Comparison of ENCODE assay signal across 18 mouse cellular contexts in the genomic region with DNA sequence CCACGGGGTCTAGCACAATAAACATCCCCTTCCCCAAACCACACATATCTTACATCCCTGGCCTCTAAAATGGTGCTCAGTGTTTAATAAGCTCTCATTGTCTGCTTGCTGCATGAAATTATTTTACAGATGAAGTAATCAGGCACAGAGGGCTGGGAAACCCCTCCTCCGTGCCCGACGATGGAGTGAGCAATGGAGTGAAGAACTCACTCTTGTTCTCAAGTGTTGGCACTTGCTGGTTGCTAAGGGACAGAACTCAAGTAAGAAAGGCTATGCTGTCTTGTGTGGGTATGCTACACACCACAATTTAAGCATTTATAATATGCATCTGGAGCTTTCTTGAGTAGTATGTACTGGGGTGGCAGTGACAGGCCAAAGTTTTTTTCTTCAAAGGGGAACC. TPM values are rescaled to one million over a fixed set of nuclear protein-coding genes. Genes with fewer than 3 reads are reported as not detected.
DNase-seq lines count a peak whose midpoint lies in the region; ATAC-seq and TF ChIP-seq lines count a peak whose summit lies in the region.
"Had no signal": no experiment of that assay in that cellular context is flagged by ENCODE, and none has a peak within 500 bp of the region (broad histone marks: within the 10 kb centered on the region; RNA-seq: fewer than 3 reads in every experiment).

No protein-coding gene starts in this region.

- no peak overlapping the region for H3K4me3 ChIP-seq in embryonic facial prominence, embryonic 13.5 days
- H3K4me3 ChIP-seq in embryonic facial prominence, embryonic 10.5 days = no peak overlapping the region
- no peak overlapping the region for H3K4me3 ChIP-seq in left cerebral cortex, adult 2 months
- H3K4me3 ChIP-seq in lung, embryonic 16.5 days (ENCODE audit: low read length) = no peak overlapping the region
- no peak overlapping the region for H3K4me3 ChIP-seq in stomach, embryonic 15.5 days (replicated peaks)
- H3K4me3 ChIP-seq in heart, embryonic 12.5 days = no peak overlapping the region
- H3K4me3 ChIP-seq: erythroblast, embryonic 14.5 days; hindbrain, embryonic 15.5 days; limb, embryonic 12.5 days; liver, embryonic 13.5 days; midbrain, embryonic 12.5 days; neural tube, embryonic 12.5 days had no signal

- ATAC-seq in embryonic facial prominence, embryonic 13.5 days (ENCODE audit: insufficient number of reproducible peaks, insufficient read depth, low FRiP score, low TSS enrichment, low read depth) = no peak
- ATAC-seq in lung, embryonic 16.5 days (ENCODE audit: low read depth) = peak; percentile 25; the same call in 1 of the 2 replicates
- no peak for ATAC-seq in stomach, embryonic 15.5 days (ENCODE audit: insufficient read depth, low FRiP score, low read depth)
- no peak for ATAC-seq in heart, embryonic 12.5 days (ENCODE audit: insufficient number of reproducible peaks, low FRiP score)
- ATAC-seq: activated CD4-positive, CD25-positive, alpha-beta regulatory T cell, adult 4 months; forebrain, embryonic 14.5 days had no signal

- no peak for TF ChIP-seq CTCF in left cerebral cortex, adult 2 months (IDR thresholded peaks at IDR 0.05)

- H3K4me1 ChIP-seq in embryonic facial prominence, embryonic 13.5 days = peaks cover 33% of the 10 kb centered on the region
- H3K4me1 ChIP-seq in embryonic facial prominence, embryonic 10.5 days = peaks cover 29% of the 10 kb centered on the region
- peaks cover 42% of the 10 kb centered on the region for H3K4me1 ChIP-seq in lung, embryonic 16.5 days (replicated peaks; ENCODE audit: control insufficient read depth, insufficient read depth, low read length)
- peaks cover 23% of the 10 kb centered on the region for H3K4me1 ChIP-seq in stomach, embryonic 15.5 days
- H3K4me1 ChIP-seq in heart, embryonic 12.5 days (replicated peaks) = peaks cover 31% of the 10 kb centered on the region

- no peaks in the 10 kb centered on the region for H3K9me3 ChIP-seq in embryonic facial prominence, embryonic 13.5 days
- no peaks in the 10 kb centered on the region for H3K9me3 ChIP-seq in embryonic facial prominence, embryonic 10.5 days
- H3K9me3 ChIP-seq in lung, embryonic 16.5 days (ENCODE audit: control insufficient read depth, low read length) = no peaks in the 10 kb centered on the region
- no peaks in the 10 kb centered on the region for H3K9me3 ChIP-seq in stomach, embryonic 15.5 days
- no peaks in the 10 kb centered on the region for H3K9me3 ChIP-seq in heart, embryonic 12.5 days (replicated peaks)
- H3K9me3 ChIP-seq: hindbrain, embryonic 15.5 days; limb, embryonic 12.5 days; liver, embryonic 13.5 days; midbrain, embryonic 12.5 days; neural tube, embryonic 12.5 days had no signal

- H3K4me2 ChIP-seq in embryonic facial prominence, embryonic 13.5 days = no peak overlapping the region
- no peak overlapping the region for H3K4me2 ChIP-seq in lung, embryonic 16.5 days (ENCODE audit: low read depth, low read length)
- H3K4me2 ChIP-seq in stomach, embryonic 15.5 days = no peak overlapping the region
- no peak overlapping the region for H3K4me2 ChIP-seq in heart, embryonic 12.5 days
- H3K4me2 ChIP-seq: hindbrain, embryonic 15.5 days; limb, embryonic 12.5 days; liver, embryonic 13.5 days; midbrain, embryonic 12.5 days; neural tube, embryonic 12.5 days had no signal

- no peaks in the 10 kb centered on the region for H3K36me3 ChIP-seq in embryonic facial prominence, embryonic 13.5 days
- H3K36me3 ChIP-seq in embryonic facial prominence, embryonic 10.5 days (replicated peaks) = no peaks in the 10 kb centered on the region
- H3K36me3 ChIP-seq in lung, embryonic 16.5 days (ENCODE audit: control insufficient read depth, insufficient read depth, low read length) = no peaks in the 10 kb centered on the region
- no peaks in the 10 kb centered on the region for H3K36me3 ChIP-seq in stomach, embryonic 15.5 days
- no peaks in the 10 kb centered on the region for H3K36me3 ChIP-seq in heart, embryonic 12.5 days
- H3K36me3 ChIP-seq: G1E; hindbrain, embryonic 15.5 days; limb, embryonic 12.5 days; liver, embryonic 13.5 days; midbrain, embryonic 12.5 days; neural tube, embryonic 12.5 days had no signal

- H3K27ac ChIP-seq in embryonic facial prominence, embryonic 13.5 days = 0 out of 2 replicates have a peak overlapping the region, but pooled peaks have one; percentile 23
- H3K27ac ChIP-seq in embryonic facial prominence, embryonic 10.5 days (replicated peaks) = no peak overlapping the region
- peak overlapping the region; percentile 53 for H3K27ac ChIP-seq in left cerebral cortex, adult 2 months
- H3K27ac ChIP-seq in lung, embryonic 16.5 days (ENCODE audit: low read length) = peak overlapping the region; percentile 96
- H3K27ac ChIP-seq in stomach, embryonic 15.5 days = peak overlapping the region; percentile 40; the same call in 1 of the 2 replicates
- no peak overlapping the region for H3K27ac ChIP-seq in heart, embryonic 12.5 days (ENCODE audit: poor library complexity, severe bottlenecking)
- H3K27ac ChIP-seq: hindbrain, embryonic 15.5 days; limb, embryonic 12.5 days; liver, embryonic 13.5 days; midbrain, embryonic 12.5 days; neural tube, embryonic 12.5 days had no signal

- no peak overlapping the region for H3K9ac ChIP-seq in embryonic facial prominence, embryonic 13.5 days
- no peak overlapping the region for H3K9ac ChIP-seq in lung, embryonic 16.5 days (ENCODE audit: low read length)
- no peak overlapping the region for H3K9ac ChIP-seq in stomach, embryonic 15.5 days
- no peak overlapping the region for H3K9ac ChIP-seq in heart, embryonic 12.5 days
- H3K9ac ChIP-seq: hindbrain, embryonic 15.5 days; limb, embryonic 12.5 days; liver, embryonic 13.5 days; midbrain, embryonic 12.5 days; neural tube, embryonic 12.5 days had no signal

- no peak for DNase-seq in embryonic facial prominence, embryonic 10.5 days (ENCODE audit: low spot score)
- no peak for DNase-seq in left cerebral cortex, adult 2 months (ENCODE audit: extremely low spot score in 1 of 2, low spot score in 2 of 2)
- no peak for DNase-seq in left cerebral cortex, postnatal 4 days
- DNase-seq in layer of hippocampus, adult 9-11 months = no peak

- no peaks in the 10 kb centered on the region for H3K27me3 ChIP-seq in embryonic facial prominence, embryonic 13.5 days
- peaks cover 47% of the 10 kb centered on the region for H3K27me3 ChIP-seq in embryonic facial prominence, embryonic 10.5 days (replicated peaks; ENCODE audit: low read depth, poor library complexity, severe bottlenecking)
- no peaks in the 10 kb centered on the region for H3K27me3 ChIP-seq in lung, embryonic 16.5 days (ENCODE audit: control insufficient read depth, insufficient read depth, low read depth, low read length)
- 0 out of 2 replicates have a peak, but pooled peaks cover 3% of the 10 kb centered on the region for H3K27me3 ChIP-seq in stomach, embryonic 15.5 days (replicated peaks)
- H3K27me3 ChIP-seq in heart, embryonic 12.5 days (replicated peaks) = no peaks in the 10 kb centered on the region
- H3K27me3 ChIP-seq: limb, embryonic 12.5 days had no signal

- 62% methylated on average over 4 of the region's 4 CpGs for WGBS in embryonic facial prominence, embryonic 13.5 days
- WGBS in embryonic facial prominence, embryonic 10.5 days = 78% methylated on average over 4 of the region's 4 CpGs
- WGBS in lung, embryonic 16.5 days = 37% methylated on average over 4 of the region's 4 CpGs
- 67% methylated on average over 4 of the region's 4 CpGs for WGBS in stomach, embryonic 15.5 days
- 51% methylated on average over 4 of the region's 4 CpGs for WGBS in heart, embryonic 12.5 days

- intact Hi-C loops in left cerebral cortex, adult 2 months (cut with DNase I) = loop anchor here (2.0 kb wide), 1 partner anchor 16 kb away; the partner anchor contains the start of gene Avpi1
- intact Hi-C loops in left cerebral cortex, postnatal 4 days (cut with DNase I) = no loop called here

RNA-seq across cellular contexts. Expression of gene Marveld1, which starts 2.0 kb away (rescaled TPM):
- polyA plus RNA-seq in embryonic facial prominence, embryonic 13.5 days (2015; fragmentation: Nextera tagmentation; extraction: Ambion mirVana) = 11.6 and 13.3 TPM in 2 replicates
- polyA plus RNA-seq in embryonic facial prominence, embryonic 10.5 days (2016; fragmentation: Nextera tagmentation; extraction: Ambion mirVana) = 3.9 and 4.0 TPM in 2 replicates
- 10 to 100 TPM in 1 of 2 experiments, 1 to 10 TPM in 1; 8.0 to 10.6 TPM for total RNA-seq in left cerebral cortex, adult 2 months (2021)
- 10 to 100 TPM; 12.5 to 14.7 TPM for total RNA-seq in left cerebral cortex, postnatal 4 days (2021)
- 8.9 and 9.8 TPM in 2 replicates for polyA plus RNA-seq in lung, embryonic 16.5 days (2015; fragmentation: Nextera tagmentation; extraction: Ambion mirVana)
- polyA plus RNA-seq in stomach, embryonic 15.5 days (2015; fragmentation: Nextera tagmentation; extraction: Ambion mirVana) = 19.3 and 21.0 TPM in 2 replicates
- 16.1 and 19.9 TPM in 2 replicates for polyA plus RNA-seq in heart, embryonic 12.5 days (2016; fragmentation: Nextera tagmentation; extraction: Ambion mirVana)
- polyA plus RNA-seq: G1E had no signal

RNA-seq across cellular contexts. Expression of gene Avpi1, which starts 16.4 kb away (rescaled TPM):
- polyA plus RNA-seq in embryonic facial prominence, embryonic 13.5 days (2015; fragmentation: Nextera tagmentation; extraction: Ambion mirVana) = 29.8 and 35.5 TPM in 2 replicates
- 23.5 and 24.5 TPM in 2 replicates for polyA plus RNA-seq in embryonic facial prominence, embryonic 10.5 days (2016; fragmentation: Nextera tagmentation; extraction: Ambion mirVana)
- total RNA-seq in left cerebral cortex, adult 2 months (2021) = 10 to 100 TPM; 27.6 to 30.9 TPM
- total RNA-seq in left cerebral cortex, postnatal 4 days (2021) = 1 to 10 TPM; 7.4 to 8.5 TPM
- 84.9 and 87.6 TPM in 2 replicates for polyA plus RNA-seq in lung, embryonic 16.5 days (2015; fragmentation: Nextera tagmentation; extraction: Ambion mirVana)
- polyA plus RNA-seq in stomach, embryonic 15.5 days (2015; fragmentation: Nextera tagmentation; extraction: Ambion mirVana) = 42.5 and 44.7 TPM in 2 replicates
- 26.2 and 26.4 TPM in 2 replicates for polyA plus RNA-seq in heart, embryonic 12.5 days (2016; fragmentation: Nextera tagmentation; extraction: Ambion mirVana)

RNA-seq across cellular contexts. Expression of gene Zfyve27, which starts 18.5 kb away (rescaled TPM):
- 25.7 and 27.6 TPM in 2 replicates for polyA plus RNA-seq in embryonic facial prominence, embryonic 13.5 days (2015; fragmentation: Nextera tagmentation; extraction: Ambion mirVana)
- 32.0 and 33.0 TPM in 2 replicates for polyA plus RNA-seq in embryonic facial prominence, embryonic 10.5 days (2016; fragmentation: Nextera tagmentation; extraction: Ambion mirVana)
- total RNA-seq in left cerebral cortex, adult 2 months (2021) = 100 to 1,000 TPM in 1 of 2 experiments, 10 to 100 TPM in 1; 87.7 to 107 TPM
- total RNA-seq in left cerebral cortex, postnatal 4 days (2021) = 10 to 100 TPM; 94.5 to 96.4 TPM
- polyA plus RNA-seq in lung, embryonic 16.5 days (2015; fragmentation: Nextera tagmentation; extraction: Ambion mirVana) = 26.3 and 26.4 TPM in 2 replicates
- 24.6 and 25.2 TPM in 2 replicates for polyA plus RNA-seq in stomach, embryonic 15.5 days (2015; fragmentation: Nextera tagmentation; extraction: Ambion mirVana)
- 27.2 and 27.7 TPM in 2 replicates for polyA plus RNA-seq in heart, embryonic 12.5 days (2016; fragmentation: Nextera tagmentation; extraction: Ambion mirVana)

RNA-seq across cellular contexts. Expression of gene Pi4k2a, which starts 54.9 kb away (rescaled TPM):
- 24.9 and 27.4 TPM in 2 replicates for polyA plus RNA-seq in embryonic facial prominence, embryonic 13.5 days (2015; fragmentation: Nextera tagmentation; extraction: Ambion mirVana)
- 28.0 and 30.2 TPM in 2 replicates for polyA plus RNA-seq in embryonic facial prominence, embryonic 10.5 days (2016; fragmentation: Nextera tagmentation; extraction: Ambion mirVana)
- total RNA-seq in left cerebral cortex, adult 2 months (2021) = 10 to 100 TPM; 65.6 to 67.3 TPM
- total RNA-seq in left cerebral cortex, postnatal 4 days (2021) = 10 to 100 TPM; 39.5 TPM
- 7.5 and 8.4 TPM in 2 replicates for polyA plus RNA-seq in lung, embryonic 16.5 days (2015; fragmentation: Nextera tagmentation; extraction: Ambion mirVana)
- 22.0 and 24.0 TPM in 2 replicates for polyA plus RNA-seq in stomach, embryonic 15.5 days (2015; fragmentation: Nextera tagmentation; extraction: Ambion mirVana)
- 22.0 TPM in 2 replicates for polyA plus RNA-seq in heart, embryonic 12.5 days (2016; fragmentation: Nextera tagmentation; extraction: Ambion mirVana)

RNA-seq across cellular contexts. Expression of gene Sfrp5, which starts 56.8 kb away (rescaled TPM):
- polyA plus RNA-seq in embryonic facial prominence, embryonic 13.5 days (2015; fragmentation: Nextera tagmentation; extraction: Ambion mirVana) = 1.4 and 1.7 TPM in 2 replicates
- 0.58 and 0.72 TPM in 2 replicates for polyA plus RNA-seq in embryonic facial prominence, embryonic 10.5 days (2016; fragmentation: Nextera tagmentation; extraction: Ambion mirVana)
- total RNA-seq in left cerebral cortex, adult 2 months (2021) = under 1 TPM; 0.48 to 0.65 TPM
- total RNA-seq in left cerebral cortex, postnatal 4 days (2021) = 1 to 10 TPM in 1 of 2 experiments, under 1 TPM in 1; 0.92 to 1.6 TPM
- 0.35 and 0.60 TPM in 2 replicates for polyA plus RNA-seq in lung, embryonic 16.5 days (2015; fragmentation: Nextera tagmentation; extraction: Ambion mirVana)
- polyA plus RNA-seq in stomach, embryonic 15.5 days (2015; fragmentation: Nextera tagmentation; extraction: Ambion mirVana) = 9.4 and 16.0 TPM in 2 replicates
- 5.4 and 5.9 TPM in 2 replicates for polyA plus RNA-seq in heart, embryonic 12.5 days (2016; fragmentation: Nextera tagmentation; extraction: Ambion mirVana)
- total RNA-seq: G1E; megakaryocyte progenitor cell, adult 5-6 weeks had no signal
- polyA plus RNA-seq: activated CD4-positive, CD25-positive, alpha-beta regulatory T cell, adult 4 months; erythroblast, embryonic 14.5 days; G1E; midbrain, embryonic 12.5 days had no signal

Comparison
In these comparisons a context has a peak if more than half of its experiments do, and no peak if none do; other contexts are left out.
1. H3K27ac ChIP-seq: peak in embryonic facial prominence, embryonic 13.5 days (single experiment), left cerebral cortex, adult 2 months (single experiment), lung, embryonic 16.5 days (single experiment) and stomach, embryonic 15.5 days (single experiment); none in embryonic facial prominence, embryonic 10.5 days (single experiment) and heart, embryonic 12.5 days (single experiment).